Mouse (Mus musculus) MEL (cell line): ENCODE results near the gene Gm26620.

Source experiments
- CTCF ChIP-seq, 3 experiments: IDR thresholded peaks in 2 of 3; conservative IDR thresholded peaks in 1 of 3; 2 replicates each; pipeline ENCODE4 v1.5.1; 2011 to 2012; ENCODE audit warnings: low read length in 3 of 3, low read depth in 2 of 3, mild to moderate bottlenecking in 2 of 3, improper control_type of control experiment in 1 of 3, inconsistent platforms in 1 of 3, mixed read lengths in 1 of 3, moderate library complexity in 1 of 3; ENCODE audit not compliant: control insufficient read depth in 1 of 3, insufficient read depth in 1 of 3, poor library complexity in 1 of 3, severe bottlenecking in 1 of 3
- E2F4 ChIP-seq: IDR thresholded peaks from 2 replicates; pipeline ENCODE4 v1.6.1; 2011; ENCODE audit warnings: low read depth, low read length, improper control_type of control experiment, borderline replicate concordance
- MAZ ChIP-seq: IDR thresholded peaks from 2 replicates; pipeline ENCODE4 v1.6.1; 2012; ENCODE audit warnings: low read depth, mild to moderate bottlenecking, inconsistent platforms, low read length, improper control_type of control experiment
- MYB ChIP-seq: IDR thresholded peaks from 2 replicates; pipeline ENCODE4 v1.6.1; 2011; ENCODE audit warnings: mild to moderate bottlenecking, low read depth, low read length, improper control_type of control experiment
- POLR2A ChIP-seq, 2 experiments: IDR thresholded peaks; 2 replicates each; pipeline ENCODE4 v1.6.1; 2011 to 2012; ENCODE audit warnings: low read length in 2 of 2, mild to moderate bottlenecking in 2 of 2, control low read depth in 1 of 2, improper control_type of control experiment in 1 of 2, low read depth in 1 of 2, moderate library complexity in 1 of 2; ENCODE audit not compliant: control insufficient read depth in 1 of 2, insufficient read depth in 1 of 2, poor library complexity in 1 of 2
- RAD21 ChIP-seq: IDR thresholded peaks from 2 replicates; pipeline ENCODE4 v1.6.1; 2011; ENCODE audit warnings: mild to moderate bottlenecking, low read depth, low read length, improper control_type of control experiment
- USF1 ChIP-seq: IDR thresholded peaks from 2 replicates; pipeline ENCODE4 v1.6.1; 2014; ENCODE audit warnings: low read depth, mild to moderate bottlenecking, inconsistent platforms, low read length, improper control_type of control experiment, moderate library complexity
- ZKSCAN1 ChIP-seq: IDR thresholded peaks from 2 replicates; pipeline ENCODE4 v1.6.1; 2012; ENCODE audit warnings: low read depth, mild to moderate bottlenecking, inconsistent platforms, low read length, improper control_type of control experiment, moderate library complexity
- ZNF384 ChIP-seq: IDR thresholded peaks from 2 replicates; pipeline ENCODE4 v1.6.1; 2012; ENCODE audit warnings: low read depth, mild to moderate bottlenecking, inconsistent platforms, low read length, improper control_type of control experiment

GRCm38 (mm10) chr1:170934383-170934782 is 49.5 kb downstream of the Gm26620 start:
- TF ChIP-seq E2F4 (no peak), CTCF (IDR thresholded peaks at IDR 0.05 in 2 of 3, conservative IDR thresholded peaks at IDR 0.05 in 1 of 3; ENCODE audit: control insufficient read depth in 1 of 3, insufficient read depth in 1 of 3, low read depth in 2 of 3, low read length in 3 of 3, poor library complexity in 1 of 3, severe bottlenecking in 1 of 3) (no peak), MYB (no peak), ZNF384 (no peak), POLR2A (IDR thresholded peaks at IDR 0.05; ENCODE audit: control insufficient read depth in 1 of 2, insufficient read depth in 1 of 2, low read depth in 1 of 2, low read length in 2 of 2, poor library complexity in 1 of 2) (no peak), RAD21 (no peak), MAZ (no peak), ZKSCAN1 (no peak), USF1 (peak; percentile 81)
